Comparison of ENCODE assay signal across 23 mouse cellular contexts in genomic region chr11:100371981-100372558, GRCm38 (mm10). TPM values are rescaled to one million over a fixed set of nuclear protein-coding genes. Genes with fewer than 3 reads are reported as not detected.
DNase-seq lines count a peak whose midpoint lies in the region; ATAC-seq and TF ChIP-seq lines count a peak whose summit lies in the region.
"Had no signal": no experiment of that assay in that cellular context is flagged by ENCODE, and none has a peak within 500 bp of the region (broad histone marks: within the 10 kb centered on the region; RNA-seq: fewer than 3 reads in every experiment).

No protein-coding gene starts in this region.

- H3K27me3 ChIP-seq in hindbrain, postnatal 0 days (ENCODE audit: insufficient read depth, low read length), result no peaks in the 10 kb centered on the region
- no peaks in the 10 kb centered on the region for H3K27me3 ChIP-seq in stomach, postnatal 0 days (ENCODE audit: control insufficient read depth, insufficient read depth, low read length)
- H3K27me3 ChIP-seq: heart, embryonic 13.5 days; limb, embryonic 12.5 days; liver, embryonic 15.5 days; midbrain, embryonic 12.5 days had no signal

- DNase-seq in embryo, embryonic 10 days (ENCODE audit: low spot score), result peak; percentile 38
- no peak for DNase-seq in embryo, embryonic 9.5 days (ENCODE audit: extremely low spot score)
- peak; percentile 36 for DNase-seq in 416B (ENCODE audit: low read depth)
- DNase-seq in hindbrain, postnatal 0 days (ENCODE audit: low spot score), result peak; percentile 35
- no peak for DNase-seq in stomach, postnatal 0 days (ENCODE audit: low spot score)
- DNase-seq in frontal cortex, postnatal 10 days (ENCODE audit: low spot score in 2 of 2), result no peak
- DNase-seq in right cerebral cortex, postnatal 14 days, result no peak
- DNase-seq: cerebellum, adult 11-12 months; gastrocnemius, postnatal 36 days; heart, postnatal 4 days; kidney, adult 8-10 months; kidney, postnatal 36 days; lung, postnatal 10 days; spleen, adult 18-20 months had no signal

- H3K9me3 ChIP-seq in hindbrain, postnatal 0 days (ENCODE audit: low read length), result no peaks in the 10 kb centered on the region
- H3K9me3 ChIP-seq in stomach, postnatal 0 days (ENCODE audit: control insufficient read depth, low read length), result no peaks in the 10 kb centered on the region
- H3K9me3 ChIP-seq: heart, embryonic 13.5 days; limb, embryonic 12.5 days; liver, embryonic 15.5 days; midbrain, embryonic 12.5 days had no signal

- no peaks in the 10 kb centered on the region for H3K4me1 ChIP-seq in hindbrain, postnatal 0 days (ENCODE audit: insufficient read depth, low read length)
- no peaks in the 10 kb centered on the region for H3K4me1 ChIP-seq in stomach, postnatal 0 days (replicated peaks; ENCODE audit: control insufficient read depth, insufficient read depth)
- H3K4me1 ChIP-seq: liver, embryonic 15.5 days had no signal

- H3K4me3 ChIP-seq in hindbrain, postnatal 0 days (ENCODE audit: low read length), result no peak overlapping the region
- H3K4me3 ChIP-seq in stomach, postnatal 0 days (ENCODE audit: low read depth, low read length), result no peak overlapping the region
- H3K4me3 ChIP-seq: erythroblast, embryonic 14.5 days; heart, embryonic 13.5 days; limb, embryonic 12.5 days; liver, embryonic 15.5 days; midbrain, embryonic 12.5 days had no signal

- no peak for TF ChIP-seq CTCF in hindbrain, postnatal 0 days (IDR thresholded peaks at IDR 0.05; ENCODE audit: low read depth)
- TF ChIP-seq CTCF in stomach, postnatal 0 days (IDR thresholded peaks at IDR 0.05; ENCODE audit: low read depth), result no peak

- H3K36me3 ChIP-seq in hindbrain, postnatal 0 days (ENCODE audit: insufficient read depth, low read length), result peaks cover 49% of the 10 kb centered on the region
- H3K36me3 ChIP-seq in stomach, postnatal 0 days (ENCODE audit: control insufficient read depth, insufficient read depth, low read length), result peaks cover 44% of the 10 kb centered on the region

- no peak overlapping the region for H3K27ac ChIP-seq in hindbrain, postnatal 0 days
- H3K27ac ChIP-seq in stomach, postnatal 0 days (replicated peaks), result no peak overlapping the region
- H3K27ac ChIP-seq: heart, embryonic 13.5 days; limb, embryonic 12.5 days; liver, embryonic 15.5 days; midbrain, embryonic 12.5 days had no signal

- no peak for TF ChIP-seq EP300 in stomach, postnatal 0 days (optimal IDR thresholded peaks at IDR 0.05)

- no peak overlapping the region for H3K9ac ChIP-seq in hindbrain, postnatal 0 days (replicated peaks; ENCODE audit: low read length)
- H3K9ac ChIP-seq in stomach, postnatal 0 days (ENCODE audit: low read length), result no peak overlapping the region
- H3K9ac ChIP-seq: heart, embryonic 13.5 days; limb, embryonic 12.5 days; liver, embryonic 15.5 days; midbrain, embryonic 12.5 days had no signal

- WGBS in hindbrain, postnatal 0 days, result 65% methylated on average over 7 of the region's 8 CpGs
- 83% methylated on average over 8 of the region's 8 CpGs for WGBS in stomach, postnatal 0 days

- peak; percentile 53; the same call in 1 of the 2 replicates for ATAC-seq in common myeloid progenitor, adult 5-6 weeks (replicated peaks; ENCODE audit: low read depth, poor library complexity, severe bottlenecking)
- ATAC-seq in hindbrain, postnatal 0 days, result peak; percentile 55; the same call in 1 of the 2 replicates
- no peak for ATAC-seq in stomach, postnatal 0 days (ENCODE audit: low FRiP score, low TSS enrichment)

- H3K4me2 ChIP-seq in hindbrain, postnatal 0 days (ENCODE audit: low read depth, low read length), result no peak overlapping the region
- H3K4me2 ChIP-seq in stomach, postnatal 0 days (replicated peaks; ENCODE audit: low read depth), result no peak overlapping the region
- H3K4me2 ChIP-seq: heart, embryonic 13.5 days; limb, embryonic 12.5 days; liver, embryonic 15.5 days; midbrain, embryonic 12.5 days had no signal

RNA-seq across cellular contexts. Expression of gene Hap1, which starts 16.1 kb away (rescaled TPM):
- not detected in 2 replicates for total RNA-seq in common myeloid progenitor, adult 5-6 weeks (2017)
- 530 and 555 TPM in 2 replicates for total RNA-seq in hindbrain, postnatal 0 days (2014; rRNA removed)
- polyA plus RNA-seq in hindbrain, postnatal 0 days (2015; fragmentation: Nextera tagmentation; extraction: Ambion mirVana), result 344 and 395 TPM in 2 replicates
- 7.9 and 10.1 TPM in 2 replicates for polyA plus RNA-seq in stomach, postnatal 0 days (2015; fragmentation: Nextera tagmentation; extraction: Ambion mirVana)

RNA-seq across cellular contexts. Expression of gene Jup, which starts 25.5 kb away (rescaled TPM):
- total RNA-seq in common myeloid progenitor, adult 5-6 weeks (2017), result 1.9 and 2.5 TPM in 2 replicates
- 105 and 119 TPM in 2 replicates for total RNA-seq in hindbrain, postnatal 0 days (2014; rRNA removed)
- polyA plus RNA-seq in hindbrain, postnatal 0 days (2015; fragmentation: Nextera tagmentation; extraction: Ambion mirVana), result 42.7 and 49.8 TPM in 2 replicates
- 234 and 259 TPM in 2 replicates for polyA plus RNA-seq in stomach, postnatal 0 days (2015; fragmentation: Nextera tagmentation; extraction: Ambion mirVana)

RNA-seq across cellular contexts. Expression of gene Gast, which starts 37.9 kb away (rescaled TPM):
- total RNA-seq in common myeloid progenitor, adult 5-6 weeks (2017), result not detected in 2 replicates
- not detected in 2 replicates for total RNA-seq in hindbrain, postnatal 0 days (2014; rRNA removed)
- polyA plus RNA-seq in hindbrain, postnatal 0 days (2015; fragmentation: Nextera tagmentation; extraction: Ambion mirVana), result 0.45 and 0.73 TPM in 2 replicates
- polyA plus RNA-seq in stomach, postnatal 0 days (2015; fragmentation: Nextera tagmentation; extraction: Ambion mirVana), result 52.0 and 84.7 TPM in 2 replicates
- total RNA-seq: adrenal gland, adult 18-20 months; gastrocnemius, postnatal 36 days; heart, postnatal 4 days; layer of hippocampus, postnatal 25 days had no signal
- polyA plus RNA-seq: heart, embryonic 13.5 days; limb, embryonic 12.5 days; liver, embryonic 15.5 days; neural tube, embryonic 11.5 days had no signal

RNA-seq across cellular contexts. Expression of gene P3h4, which starts 42.6 kb away (rescaled TPM):
- total RNA-seq in common myeloid progenitor, adult 5-6 weeks (2017), result 1.1 TPM in 1 of 2 replicates, not detected in the other
- total RNA-seq in hindbrain, postnatal 0 days (2014; rRNA removed), result 23.9 and 28.2 TPM in 2 replicates
- polyA plus RNA-seq in hindbrain, postnatal 0 days (2015; fragmentation: Nextera tagmentation; extraction: Ambion mirVana), result 20.7 and 22.0 TPM in 2 replicates
- 40.6 and 43.2 TPM in 2 replicates for polyA plus RNA-seq in stomach, postnatal 0 days (2015; fragmentation: Nextera tagmentation; extraction: Ambion mirVana)
- polyA plus RNA-seq: erythroblast, embryonic 14.5 days had no signal

RNA-seq across cellular contexts. Expression of gene Fkbp10, which starts 43.4 kb away (rescaled TPM):
- total RNA-seq in common myeloid progenitor, adult 5-6 weeks (2017), result not detected in 2 replicates
- total RNA-seq in hindbrain, postnatal 0 days (2014; rRNA removed), result 34.6 and 41.1 TPM in 2 replicates
- 27.0 and 27.4 TPM in 2 replicates for polyA plus RNA-seq in hindbrain, postnatal 0 days (2015; fragmentation: Nextera tagmentation; extraction: Ambion mirVana)
- 59.5 and 62.1 TPM in 2 replicates for polyA plus RNA-seq in stomach, postnatal 0 days (2015; fragmentation: Nextera tagmentation; extraction: Ambion mirVana)

Comparison
In these comparisons a context has a peak if more than half of its experiments do, and no peak if none do; other contexts are left out.
1. DNase-seq: peak in embryo, embryonic 10 days (single experiment), 416B (single experiment) and hindbrain, postnatal 0 days (single experiment); none in embryo, embryonic 9.5 days (single experiment), stomach, postnatal 0 days (single experiment), frontal cortex, postnatal 10 days (0 of 2) and right cerebral cortex, postnatal 14 days (single experiment).
2. RNA of gene Hap1, which starts 16.1 kb away (total RNA-seq): 530 to 555 TPM in hindbrain, postnatal 0 days; not detected in common myeloid progenitor, adult 5-6 weeks; every median in the first group is over 100 times any median in the second.
3. RNA of gene Jup, which starts 25.5 kb away (total RNA-seq): 105 to 119 TPM in hindbrain, postnatal 0 days; 1.9 to 2.5 TPM in common myeloid progenitor, adult 5-6 weeks; every median in the first group is over 10 times any median in the second.